Mouse (Mus musculus) thymus, postnatal 14 days (tissue): ENCODE results near the gene Cldn9.

Source experiments
- DNase-seq: peaks from one replicate; pipeline ENCODE4 v3.0.0; 2021

The Cldn9 gene

DNA sequence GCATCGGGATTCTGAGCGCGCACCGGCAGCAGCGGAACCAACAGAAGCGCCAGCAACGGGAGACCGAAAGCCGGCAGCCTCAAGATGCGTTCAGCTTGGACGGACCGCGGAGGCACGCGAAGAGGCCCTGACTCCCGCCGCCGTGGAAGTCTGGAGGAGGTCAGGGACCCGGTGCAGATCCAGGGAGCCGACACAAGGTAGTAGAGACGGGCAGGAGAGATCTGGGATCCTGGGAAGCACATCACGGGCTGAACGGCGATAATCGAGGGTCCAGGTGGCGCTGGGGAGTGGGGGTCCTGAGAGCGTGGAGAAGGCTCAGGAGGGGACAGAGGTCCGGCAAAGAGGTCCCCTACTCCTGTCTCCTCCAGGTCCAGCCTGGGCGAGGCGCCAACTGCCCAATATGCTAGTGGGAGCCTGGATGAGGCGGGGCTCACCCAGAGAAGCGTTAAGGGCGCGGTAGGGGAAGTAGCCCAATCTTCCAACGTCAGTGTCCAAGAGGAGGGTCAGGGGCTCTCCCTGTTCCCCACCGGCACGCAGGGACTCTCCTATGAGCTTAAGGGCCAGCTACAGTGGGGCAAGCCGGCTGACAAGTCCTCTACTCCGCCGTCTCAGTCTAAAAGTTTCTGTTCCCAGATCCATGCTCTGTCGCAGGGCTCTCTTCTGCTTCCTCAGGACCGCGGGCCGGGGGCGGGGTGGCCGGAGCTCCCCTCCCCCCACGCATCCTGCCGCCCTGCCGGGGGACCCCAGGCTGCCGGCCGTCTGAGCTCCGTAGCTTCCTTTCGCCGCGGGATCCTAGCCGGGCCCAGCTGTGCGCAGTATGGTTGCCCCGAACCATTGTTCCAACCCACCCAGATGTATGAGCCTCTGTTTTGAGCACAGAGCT is 39.0 kb downstream of the Cldn9 start, which contains the start of gene Mmp25:
Gene Mmp25 (minus strand): TSS at position 665 of the 883 bp plus-strand sequence.
- no peak for DNase-seq
